Mouse (Mus musculus) CH12.LX (cell line): ENCODE measurements at regions not wholly inside any gene's neighbourhood (a gene's known extent, or its start where the extent isn't known, plus 50 kb on each side); places are given as distances from the start of the nearest gene placed in this dataset.

Experiments
- DNase-seq: peaks from one replicate; pipeline ENCODE4 v3.0.0-alpha.2; 2013; ENCODE audit errors: extremely low read depth
- H3K27ac ChIP-seq: 2 replicates; pipeline ENCODE4 v1.5.1; 2012; ENCODE audit warnings: low read depth, mild to moderate bottlenecking, control low read depth, moderate library complexity; ENCODE audit not compliant: insufficient read depth
- H3K27me3 ChIP-seq: replicated peaks from 2 replicates; pipeline ENCODE3; 2012; ENCODE audit warnings: inconsistent platforms
- H3K36me3 ChIP-seq, 2 experiments: replicated peaks in 1 of 2; 2 replicates each; pipeline versions ENCODE3 to v1.6.1; 2012; ENCODE audit warnings: inconsistent platforms in 1 of 2, low read length in 1 of 2, mild to moderate bottlenecking in 1 of 2, mixed read lengths in 1 of 2, moderate library complexity in 1 of 2; ENCODE audit not compliant: control insufficient read depth in 1 of 2, insufficient read depth in 1 of 2
- H3K4me1 ChIP-seq, 2 experiments: 2 replicates each; pipeline ENCODE4 v1.6.1; 2012; ENCODE audit warnings: inconsistent platforms in 1 of 2, moderate library complexity in 1 of 2; ENCODE audit not compliant: insufficient read depth in 2 of 2, control insufficient read depth in 1 of 2
- H3K4me2 ChIP-seq: 2 replicates; pipeline ENCODE4 v1.6.1; 2012; ENCODE audit warnings: low read depth, mild to moderate bottlenecking, control low read depth; ENCODE audit not compliant: poor library complexity, insufficient read depth, severe bottlenecking
- H3K4me3 ChIP-seq, 3 experiments: fragments of 150-350 bp in 1 of 3; sonication (generic) in 1 of 3; replicated peaks in 1 of 3; 2 replicates each; pipeline versions ENCODE3 to v1.5.1; 2011 to 2012; ENCODE audit warnings: low read depth in 2 of 3, low read length in 2 of 3, mild to moderate bottlenecking in 2 of 3, moderate library complexity in 2 of 3, control low read depth in 1 of 3, improper control_type of control experiment in 1 of 3, inconsistent platforms in 1 of 3, mixed read lengths in 1 of 3; ENCODE audit not compliant: poor library complexity in 1 of 3
- H3K79me2 ChIP-seq: replicated peaks from 2 replicates; pipeline ENCODE4 v1.6.1; 2012; ENCODE audit warnings: mild to moderate bottlenecking, moderate library complexity; ENCODE audit not compliant: control insufficient read depth, poor library complexity, insufficient read depth, severe bottlenecking; ENCODE audit errors: extremely low read depth
- H3K9ac ChIP-seq: 2 replicates; pipeline ENCODE4 v1.6.1; 2012; ENCODE audit warnings: low read depth, mild to moderate bottlenecking, control low read depth, moderate library complexity; ENCODE audit not compliant: insufficient read depth
- H3K9me3 ChIP-seq: replicated peaks from 2 replicates; pipeline ENCODE3; 2012; ENCODE audit warnings: low read length, inconsistent platforms, mixed read lengths
- BHLHE40 ChIP-seq: IDR thresholded peaks from 2 replicates; pipeline ENCODE4 v1.6.1; 2011; ENCODE audit warnings: mild to moderate bottlenecking, low read depth, low read length, improper control_type of control experiment
- CHD1 ChIP-seq: IDR thresholded peaks from 2 replicates; pipeline ENCODE4 v1.6.1; 2012; ENCODE audit warnings: low read depth, low read length, improper control_type of control experiment, inconsistent platforms
- CHD2 ChIP-seq: IDR thresholded peaks from 2 replicates; pipeline ENCODE4 v1.6.1; 2011; ENCODE audit warnings: low read length, improper control_type of control experiment
- CTCF ChIP-seq, 2 experiments: IDR thresholded peaks in 1 of 2; conservative IDR thresholded peaks in 1 of 2; 2 replicates each; pipeline ENCODE4 v1.5.1; 2011 to 2012; ENCODE audit warnings: low read depth in 2 of 2, low read length in 2 of 2, improper control_type of control experiment in 1 of 2, inconsistent platforms in 1 of 2, mild to moderate bottlenecking in 1 of 2, moderate library complexity in 1 of 2
- E2F4 ChIP-seq: IDR thresholded peaks from 2 replicates; pipeline ENCODE4 v1.6.1; 2011; ENCODE audit warnings: low read depth, low read length, improper control_type of control experiment; ENCODE audit not compliant: insufficient replicate concordance
- ELF1 ChIP-seq: IDR thresholded peaks from 2 replicates; pipeline ENCODE4 v1.6.1; 2014; ENCODE audit warnings: low read depth, mild to moderate bottlenecking, inconsistent platforms, low read length, improper control_type of control experiment
- EP300 ChIP-seq: IDR thresholded peaks from 2 replicates; pipeline ENCODE4 v1.6.1; 2011; ENCODE audit warnings: low read length, improper control_type of control experiment
- KAT2A ChIP-seq: IDR thresholded peaks from 2 replicates; pipeline ENCODE4 v1.6.1; 2012; ENCODE audit warnings: low read length, improper control_type of control experiment, inconsistent platforms; ENCODE audit not compliant: insufficient replicate concordance
- MAX ChIP-seq: IDR thresholded peaks from 2 replicates; pipeline ENCODE4 v1.6.1; 2011; ENCODE audit warnings: low read length, improper control_type of control experiment
- MEF2A ChIP-seq: IDR thresholded peaks from 2 replicates; pipeline ENCODE4 v1.6.1; 2014; ENCODE audit warnings: low read depth, mild to moderate bottlenecking, inconsistent platforms, low read length, improper control_type of control experiment, borderline replicate concordance
- MXI1 ChIP-seq: IDR thresholded peaks from 2 replicates; pipeline ENCODE4 v1.6.1; 2011; ENCODE audit warnings: mild to moderate bottlenecking, low read depth, low read length, improper control_type of control experiment
- MYC ChIP-seq: IDR thresholded peaks from 2 replicates; pipeline ENCODE4 v1.6.1; 2011; ENCODE audit warnings: low read depth, mild to moderate bottlenecking, improper control_type of control experiment, low read length
- NRF1 ChIP-seq: IDR thresholded peaks from 2 replicates; pipeline ENCODE4 v1.6.1; 2014; ENCODE audit warnings: low read depth, mild to moderate bottlenecking, inconsistent platforms, low read length, improper control_type of control experiment, moderate library complexity
- POLR2AphosphoS2 ChIP-seq: IDR thresholded peaks from 2 replicates; pipeline ENCODE4 v1.6.1; 2011; ENCODE audit warnings: low read depth, low read length, improper control_type of control experiment
- USF1 ChIP-seq: IDR thresholded peaks from 2 replicates; pipeline ENCODE4 v1.6.1; 2014; ENCODE audit warnings: low read depth, mild to moderate bottlenecking, inconsistent platforms, low read length, improper control_type of control experiment
- ZC3H11A ChIP-seq: IDR thresholded peaks from 2 replicates; pipeline ENCODE4 v1.6.1; 2012; ENCODE audit warnings: low read depth, mild to moderate bottlenecking, inconsistent platforms, low read length, improper control_type of control experiment
- dilution Hi-C: fragments of 300-500 bp; cut with MboI; formaldehyde crosslinking; loops from 2 replicates; pipeline ENCODE4 v1.14.3; 2020; ENCODE audit warnings: low sequenced_read_pairs; ENCODE audit not compliant: extremely low pct_unique_long_range_greater_than_20kb, extremely low pct_ligation_motif_present
- in situ Hi-C: fragments of 300-500 bp; cut with MboI; formaldehyde crosslinking; loops from 3 replicates; pipeline ENCODE4 v1.14.3; 2019; ENCODE audit warnings: low sequenced_read_pairs, low pct_ligation_motif_present, low pct_unique_long_range_greater_than_20kb, mixed read lengths

- in situ Hi-C loops = no loop called here
- Histone ChIP-seq H3K4me2 (no peak overlapping the region), H3K27ac (no peak overlapping the region), H3K36me3 (no peaks in the 10 kb centered on the region), H3K9me3 (no peaks in the 10 kb centered on the region), H3K27me3 (no peaks in the 10 kb centered on the region), H3K9ac (no peak overlapping the region), H3K79me2 (no peaks in the 10 kb centered on the region), H3K4me3 (no peak overlapping the region), H3K4me1 (no peaks in the 10 kb centered on the region)
- DNase-seq = no peak
- TF ChIP-seq E2F4 (no peak), USF1 (peak; percentile 15; the same call in 1 of the 2 replicates)
- dilution Hi-C loops = no loop called here
Measured at GRCm38 (mm10) chr11:45241671-45242070, 610.2 kb upstream of the Clint1 start.

DNA sequence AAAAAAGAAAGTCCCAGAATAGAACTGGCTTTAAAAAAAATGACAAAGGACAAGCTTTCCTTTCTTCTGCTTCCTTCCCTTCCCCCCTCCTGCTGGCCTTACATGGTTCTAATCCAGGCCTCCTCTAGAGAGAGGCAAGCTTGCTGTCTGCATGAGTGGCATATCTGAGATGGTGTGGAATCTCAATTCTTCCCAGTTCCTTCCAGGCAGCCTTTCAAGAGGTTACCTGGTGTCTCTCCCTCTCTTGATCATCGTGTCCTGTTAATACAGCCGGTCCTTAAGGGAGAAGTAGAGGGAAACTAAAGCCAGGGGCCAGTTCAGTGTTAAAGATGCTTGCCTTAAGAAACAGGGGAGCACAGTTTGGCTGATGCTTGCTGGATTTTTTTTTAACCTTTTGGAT is 607.1 kb upstream of the Clint1 start:
- Histone ChIP-seq H3K27ac (no peak overlapping the region), H3K4me2 (no peak overlapping the region), H3K4me3 (no peak overlapping the region), H3K36me3 (no peaks in the 10 kb centered on the region), H3K79me2 (no peaks in the 10 kb centered on the region), H3K9me3 (no peaks in the 10 kb centered on the region), H3K4me1 (peaks cover 0 to 8% of the 10 kb centered on the region in 2 experiments; a peak in 2 of 4 replicates), H3K27me3 (no peaks in the 10 kb centered on the region), H3K9ac (no peak overlapping the region)
- TF ChIP-seq MAX (no peak), MEF2A (no peak), BHLHE40 (no peak), ELF1 (no peak), NRF1 (no peak), MXI1 (no peak), MYC (no peak), ZC3H11A (no peak), EP300 (no peak)
- in situ Hi-C loops = no loop called here
- no peak for DNase-seq
- dilution Hi-C loops = no loop called here

GRCm38 (mm10) chr11:45256019-45256418 is 595.8 kb upstream of the Clint1 start:
- TF ChIP-seq CHD2 = no peak
- no peak for TF ChIP-seq CTCF (conservative IDR thresholded peaks at IDR 0.05 in 1 of 2, IDR thresholded peaks at IDR 0.05 in 1 of 2; ENCODE audit: low read depth in 2 of 2, low read length in 2 of 2)
- TF ChIP-seq CHD1 = no peak
- TF ChIP-seq BHLHE40 = no peak
- TF ChIP-seq KAT2A = no peak
- TF ChIP-seq POLR2AphosphoS2 = no peak
- Histone ChIP-seq H3K27me3 (no peaks in the 10 kb centered on the region), H3K9me3 (peaks cover 6% of the 10 kb centered on the region), H3K4me3 (no peak overlapping the region), H3K9ac (no peak overlapping the region), H3K4me2 (no peak overlapping the region), H3K36me3 (no peaks in the 10 kb centered on the region), H3K27ac (no peak overlapping the region), H3K79me2 (no peaks in the 10 kb centered on the region), H3K4me1 (no peaks in the 10 kb centered on the region)
- dilution Hi-C loops (no loop called here), in situ Hi-C loops (no loop called here)
- DNase-seq = no peak
